Mouse (Mus musculus): Measurements from ENCODE around the gene Ppp2r5b.

Gene Ppp2r5b

GRCm38 (mm10) chr19:6235084-6236052 is at the start of gene Ppp2r5b:
Ppp2r5b (minus strand) TSS chr19:6235872.
- DNase-seq (ENCODE audit: low spot score in 2 of 2), result peak; percentile 96 to 97

- no peak for DNase-seq (ENCODE audit: low spot score in 2 of 2)
Observed at GRCm38 (mm10) chr19:6285226-6285625, 49.6 kb upstream of the Ppp2r5b start.

GRCm38 (mm10) chr19:6284502-6284901 is 48.8 kb upstream of the Ppp2r5b start:
- DNase-seq (ENCODE audit: low spot score in 2 of 2), result peak in 1 of 2 experiments; percentile 26

- DNase-seq (ENCODE audit: low spot score in 2 of 2), result no peak
Observed at GRCm38 (mm10) chr19:6283001-6283400, 47.3 kb upstream of the Ppp2r5b start.

- DNase-seq (ENCODE audit: low spot score in 2 of 2), result no peak
Observed at GRCm38 (mm10) chr19:6281122-6282020, 45.7 kb upstream of the Ppp2r5b start.

GRCm38 (mm10) chr19:6280554-6280953 is 44.9 kb upstream of the Ppp2r5b start:
- DNase-seq (ENCODE audit: low spot score in 2 of 2), result no peak

GRCm38 (mm10) chr19:6279481-6280144 is 43.9 kb upstream of the Ppp2r5b start:
- DNase-seq (ENCODE audit: low spot score in 2 of 2), result no peak

- peak in 1 of 2 experiments; percentile 34 for DNase-seq (ENCODE audit: low spot score in 2 of 2)
Observed at GRCm38 (mm10) chr19:6278439-6279073, 42.9 kb upstream of the Ppp2r5b start.

- peak; percentile 82 for DNase-seq (ENCODE audit: low spot score in 2 of 2)
Observed at GRCm38 (mm10) chr19:6277661-6278438, 42.2 kb upstream of the Ppp2r5b start.

GRCm38 (mm10) chr19:6276426-6277421 is 41.1 kb upstream of the Ppp2r5b start, which contains the start of gene Ehd1:
Ehd1 (plus strand) TSS chr19:6276725.
- DNase-seq (ENCODE audit: low spot score in 2 of 2), result peak; percentile 98 to 99

- DNase-seq (ENCODE audit: low spot score in 2 of 2), result peak; percentile 80 to 85
Observed at GRCm38 (mm10) chr19:6275740-6276389, 40.2 kb upstream of the Ppp2r5b start.

GRCm38 (mm10) chr19:6273998-6274608 is 38.4 kb upstream of the Ppp2r5b start:
- no peak for DNase-seq (ENCODE audit: low spot score in 2 of 2)

- no peak for DNase-seq (ENCODE audit: low spot score in 2 of 2)
Observed at GRCm38 (mm10) chr19:6273592-6273991, 37.9 kb upstream of the Ppp2r5b start.

GRCm38 (mm10) chr19:6272738-6273137 is 37.1 kb upstream of the Ppp2r5b start:
- DNase-seq (ENCODE audit: low spot score in 2 of 2), result no peak

GRCm38 (mm10) chr19:6272053-6272452 is 36.4 kb upstream of the Ppp2r5b start:
- DNase-seq (ENCODE audit: low spot score in 2 of 2), result no peak

- no peak for DNase-seq (ENCODE audit: low spot score in 2 of 2)
Observed at GRCm38 (mm10) chr19:6271206-6271605, 35.5 kb upstream of the Ppp2r5b start.

GRCm38 (mm10) chr19:6270661-6271060 is 35.0 kb upstream of the Ppp2r5b start:
- no peak for DNase-seq (ENCODE audit: low spot score in 2 of 2)

Measured in spleen, postnatal 36 days (tissue).